Mouse (Mus musculus) embryonic fibroblast, embryonic 13.5 days (primary cell): ENCODE results near the gene Tsc22d3. TPM values are rescaled to one million over a fixed set of nuclear protein-coding genes. Genes with fewer than 3 reads are reported as not detected.

ENCODE experiments used
- H3K27ac ChIP-seq: 2 replicates; pipeline ENCODE4 v1.5.1; 2012; ENCODE audit warnings: low read length, control low read depth, inconsistent platforms; ENCODE audit not compliant: insufficient read depth
- H3K4me1 ChIP-seq: 2 replicates; pipeline ENCODE4 v1.6.1; 2011; ENCODE audit warnings: low read length; ENCODE audit not compliant: control insufficient read depth, insufficient read depth
- H3K4me3 ChIP-seq: 2 replicates; pipeline ENCODE4 v1.5.1; 2011; ENCODE audit warnings: mild to moderate bottlenecking, control low read depth, low read length; ENCODE audit not compliant: insufficient read depth
- CTCF ChIP-seq: IDR thresholded peaks from 2 replicates; pipeline ENCODE4 v1.5.1; 2011; ENCODE audit warnings: mild to moderate bottlenecking, control low read depth, low read length, moderate library complexity, borderline replicate concordance; ENCODE audit not compliant: insufficient read depth
- POLR2A ChIP-seq: IDR thresholded peaks from 2 replicates; pipeline ENCODE4 v1.6.1; 2011; ENCODE audit warnings: low read depth, mild to moderate bottlenecking, control low read depth, low read length, moderate library complexity
- polyA plus RNA-seq: library from polyadenylated mRNA; stranded (reverse); fragments of >200 nt; gene quantifications from 2 replicates; pipeline ENCODE4 v1.2.4, GENCODE M21; 2011; ENCODE audit warnings: low read depth; ENCODE audit not compliant: missing spikeins, insufficient read length

The Tsc22d3 gene
- polyA plus RNA-seq, 1 experiment = 40.7 TPM

- Histone ChIP-seq H3K4me3 (peak overlapping the region; percentile 15; the same call in 1 of the 2 replicates), H3K4me1 (no peaks in the 10 kb centered on the region; the same call in 1 of the 2 replicates), H3K27ac (no peak overlapping the region)
- TF ChIP-seq POLR2A = no peak
- no peak for TF ChIP-seq CTCF
Measured at GRCm38 (mm10) chrX:140598194-140598849, 2.1 kb downstream of the Tsc22d3 start.

GRCm38 (mm10) chrX:140591176-140591575 is 9.3 kb downstream of the Tsc22d3 start:
- Histone ChIP-seq H3K4me1 (no peaks in the 10 kb centered on the region), H3K27ac (no peak overlapping the region), H3K4me3 (no peak overlapping the region)
- TF ChIP-seq CTCF (no peak), POLR2A (no peak)

- TF ChIP-seq CTCF = no peak
- no peak for TF ChIP-seq POLR2A
- Histone ChIP-seq H3K4me1 (no peaks in the 10 kb centered on the region), H3K27ac (no peak overlapping the region), H3K4me3 (no peak overlapping the region)
Measured at GRCm38 (mm10) chrX:140590142-140590541, 10.3 kb downstream of the Tsc22d3 start.

GRCm38 (mm10) chrX:140589194-140589751 is 11.2 kb downstream of the Tsc22d3 start:
- H3K4me3 ChIP-seq = no peak overlapping the region
- H3K27ac ChIP-seq = no peak overlapping the region
- H3K4me1 ChIP-seq = no peaks in the 10 kb centered on the region
- TF ChIP-seq POLR2A = no peak
- TF ChIP-seq CTCF = no peak

- no peaks in the 10 kb centered on the region for H3K4me1 ChIP-seq
- no peak overlapping the region for H3K4me3 ChIP-seq
- H3K27ac ChIP-seq = no peak overlapping the region
- TF ChIP-seq POLR2A = no peak
- TF ChIP-seq CTCF = no peak
Measured at GRCm38 (mm10) chrX:140588534-140588933, 11.9 kb downstream of the Tsc22d3 start.

- Histone ChIP-seq H3K4me1 (no peaks in the 10 kb centered on the region), H3K4me3 (no peak overlapping the region)
- TF ChIP-seq POLR2A (no peak), CTCF (no peak)
Measured at GRCm38 (mm10) chrX:140580416-140580815, 20.0 kb downstream of the Tsc22d3 start.

GRCm38 (mm10) chrX:140575636-140576035 is 24.8 kb downstream of the Tsc22d3 start:
- TF ChIP-seq POLR2A = no peak
- TF ChIP-seq CTCF = no peak
- Histone ChIP-seq H3K4me3 (no peak overlapping the region), H3K4me1 (no peaks in the 10 kb centered on the region; the same call in 1 of the 2 replicates), H3K27ac (no peak overlapping the region)

More at GRCm38 (mm10) chrX:140580416-140580815, 20.0 kb downstream of the Tsc22d3 start:
- H3K27ac ChIP-seq = no peak overlapping the region

GRCm38 (mm10) chrX:140575200-140575599 is 25.3 kb downstream of the Tsc22d3 start:
- no peak overlapping the region for H3K4me3 ChIP-seq
- H3K4me1 ChIP-seq = no peaks in the 10 kb centered on the region; the same call in 1 of the 2 replicates
- no peak overlapping the region for H3K27ac ChIP-seq
- TF ChIP-seq POLR2A (no peak), CTCF (no peak)

GRCm38 (mm10) chrX:140572702-140573338 is 27.6 kb downstream of the Tsc22d3 start:
- TF ChIP-seq CTCF (no peak), POLR2A (no peak)
- H3K27ac ChIP-seq = peak overlapping the region; percentile 47; the same call in 1 of the 2 replicates
- no peaks in the 10 kb centered on the region; the same call in 1 of the 2 replicates for H3K4me1 ChIP-seq
- no peak overlapping the region for H3K4me3 ChIP-seq

- no peak overlapping the region for H3K27ac ChIP-seq
- no peak overlapping the region for H3K4me3 ChIP-seq
- TF ChIP-seq POLR2A = no peak
- TF ChIP-seq CTCF = no peak
- H3K4me1 ChIP-seq = no peaks in the 10 kb centered on the region; the same call in 1 of the 2 replicates
Measured at GRCm38 (mm10) chrX:140569595-140569994, 30.9 kb downstream of the Tsc22d3 start.
